Mouse (Mus musculus) T-helper 17 cell (primary cell): ENCODE measurements around the gene Prrt1.

Source experiments
- in situ Hi-C, 2 experiments: fragments of 300-600 bp; cut with MboI, MseI; formaldehyde crosslinking; loops; 1 replicate in 1 of 2; 2 replicates in 1 of 2; pipeline ENCODE4 v1.15.1; 2025; ENCODE audit warnings: high pct_unique_total_duplicates in 2 of 2

The Prrt1 gene

DNA sequence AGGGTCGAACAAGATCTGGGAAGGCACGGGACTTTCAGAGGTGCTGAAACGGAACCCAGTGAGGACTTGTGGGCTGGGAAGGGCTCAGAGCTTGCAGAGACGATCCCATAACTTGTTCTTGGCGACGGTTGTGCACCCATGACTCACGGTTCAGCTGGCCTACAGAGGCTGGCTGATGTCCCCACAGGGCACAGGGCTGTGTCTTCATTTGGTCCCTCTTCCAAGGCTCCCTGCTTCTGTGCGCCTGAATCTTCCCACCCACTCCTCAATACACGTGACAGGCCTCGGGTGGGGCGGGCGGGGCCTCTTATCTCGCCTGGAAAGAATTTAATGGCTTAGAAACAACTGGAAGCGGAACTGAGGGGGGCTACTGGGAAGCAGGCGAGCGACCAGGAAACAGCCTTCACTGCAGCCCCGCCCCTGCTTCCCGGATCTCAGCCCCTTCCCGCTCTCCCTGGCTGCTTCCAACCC, 31.8 kb downstream of the Prrt1 start:
- in situ Hi-C loops, result no loop called here

DNA sequence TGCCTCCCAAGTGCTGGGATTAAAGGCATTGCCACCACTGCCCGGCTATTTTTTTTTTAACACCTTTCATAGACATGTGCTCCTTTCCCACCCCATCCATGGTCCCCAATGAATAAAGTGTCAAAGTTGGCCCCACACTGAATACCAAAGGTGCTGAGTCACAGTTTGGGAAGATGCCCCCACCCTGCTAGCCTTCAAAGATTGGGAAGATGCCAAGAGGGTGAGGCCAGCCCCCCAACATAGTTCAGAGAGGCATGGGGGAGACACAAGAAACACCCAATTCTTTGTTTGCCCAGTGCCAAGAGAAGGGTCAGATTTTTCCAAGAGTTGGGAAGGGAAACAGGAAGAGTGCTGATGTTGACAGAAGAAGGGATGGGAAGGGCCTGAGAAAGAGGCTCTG, 33.1 kb downstream of the Prrt1 start:
- in situ Hi-C loops, result no loop called here

DNA sequence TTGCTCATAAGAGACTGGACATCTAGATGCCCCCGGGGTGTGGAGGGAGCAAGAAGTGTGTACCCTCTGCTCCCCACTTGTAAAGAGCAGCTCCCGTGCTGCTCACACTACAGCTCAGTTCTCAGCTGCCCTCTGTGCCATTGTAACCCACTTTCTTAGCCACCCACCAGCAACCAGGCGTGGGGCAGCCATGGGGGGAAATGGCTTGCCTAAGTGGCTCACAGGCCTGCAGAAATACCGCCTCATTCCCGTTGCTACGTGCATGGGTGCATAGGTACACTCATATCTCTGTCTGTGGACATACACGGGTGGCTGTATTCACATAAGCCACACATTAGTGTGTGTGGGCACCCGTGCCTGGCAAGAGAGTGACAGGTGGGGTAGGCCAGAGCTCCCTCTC, 33.6 kb downstream of the Prrt1 start:
- in situ Hi-C loops, result no loop called here

DNA sequence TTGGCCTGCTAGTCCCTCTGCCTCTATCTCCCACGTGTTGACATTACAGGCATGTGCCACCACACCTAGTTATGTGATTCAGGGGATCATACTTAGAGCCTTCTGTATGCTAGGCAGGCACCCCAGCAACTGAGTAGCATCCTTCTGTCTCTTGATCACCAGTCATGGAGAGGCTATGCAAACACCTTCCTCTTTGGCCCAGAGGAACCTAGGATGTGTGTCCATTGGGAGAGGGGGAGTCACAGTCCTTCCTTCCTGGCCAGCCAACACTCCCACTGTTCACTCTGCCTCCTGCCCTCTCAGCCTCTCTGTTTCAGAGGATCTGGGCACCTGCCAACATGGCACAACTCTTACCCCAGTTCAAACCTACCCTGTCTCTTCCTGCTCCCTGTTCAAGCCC, 34.2 kb downstream of the Prrt1 start:
- in situ Hi-C loops, result no loop called here

DNA sequence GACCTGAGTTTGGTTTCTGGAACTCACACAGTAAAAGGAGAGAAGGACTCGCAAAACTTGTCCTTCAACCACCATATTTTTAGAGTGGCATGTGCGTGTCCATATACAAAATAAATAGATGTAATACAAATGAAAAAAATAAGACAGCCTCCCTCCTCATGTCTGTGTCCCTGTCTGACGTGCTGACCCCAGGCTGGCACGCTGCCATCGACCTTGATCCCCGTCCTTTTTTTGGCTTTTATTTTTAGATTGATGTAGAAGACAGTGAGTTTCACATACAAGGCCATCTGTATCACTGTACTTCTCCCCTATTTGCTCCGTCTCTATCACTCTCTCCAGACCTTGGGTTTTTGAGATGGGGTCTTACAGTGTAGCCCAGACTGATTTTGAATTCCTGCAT, 35.1 kb downstream of the Prrt1 start:
- in situ Hi-C loops, result no loop called here

DNA sequence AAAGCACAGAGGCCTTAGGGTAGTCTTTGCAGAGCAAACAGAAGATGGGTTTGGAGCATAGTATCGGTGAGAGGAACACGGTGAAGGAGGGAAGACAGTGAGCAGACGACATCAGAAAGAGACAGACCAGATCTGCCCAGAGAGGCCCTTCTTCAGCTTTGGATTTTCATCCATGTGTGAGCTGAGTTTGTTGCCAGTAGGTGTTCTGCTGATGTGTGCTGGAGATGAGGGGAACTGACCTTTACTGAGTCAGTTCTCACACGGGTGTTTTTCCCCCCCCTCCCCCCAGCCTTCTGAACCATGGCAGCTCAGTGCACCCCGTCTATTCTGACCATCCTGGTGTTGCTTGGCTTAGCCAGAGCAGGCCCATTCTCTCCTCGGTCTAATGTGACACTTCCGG, 40.9 kb downstream of the Prrt1 start, which contains the start of gene Tnxb:
Gene Tnxb (plus strand): TSS at position 301 of the 400 bp plus-strand sequence.
- in situ Hi-C loops, result loop anchor here in 1 of 2 experiments (10.0 kb wide), 1 partner anchor 65 kb away; no protein-coding TSS in a partner anchor

DNA sequence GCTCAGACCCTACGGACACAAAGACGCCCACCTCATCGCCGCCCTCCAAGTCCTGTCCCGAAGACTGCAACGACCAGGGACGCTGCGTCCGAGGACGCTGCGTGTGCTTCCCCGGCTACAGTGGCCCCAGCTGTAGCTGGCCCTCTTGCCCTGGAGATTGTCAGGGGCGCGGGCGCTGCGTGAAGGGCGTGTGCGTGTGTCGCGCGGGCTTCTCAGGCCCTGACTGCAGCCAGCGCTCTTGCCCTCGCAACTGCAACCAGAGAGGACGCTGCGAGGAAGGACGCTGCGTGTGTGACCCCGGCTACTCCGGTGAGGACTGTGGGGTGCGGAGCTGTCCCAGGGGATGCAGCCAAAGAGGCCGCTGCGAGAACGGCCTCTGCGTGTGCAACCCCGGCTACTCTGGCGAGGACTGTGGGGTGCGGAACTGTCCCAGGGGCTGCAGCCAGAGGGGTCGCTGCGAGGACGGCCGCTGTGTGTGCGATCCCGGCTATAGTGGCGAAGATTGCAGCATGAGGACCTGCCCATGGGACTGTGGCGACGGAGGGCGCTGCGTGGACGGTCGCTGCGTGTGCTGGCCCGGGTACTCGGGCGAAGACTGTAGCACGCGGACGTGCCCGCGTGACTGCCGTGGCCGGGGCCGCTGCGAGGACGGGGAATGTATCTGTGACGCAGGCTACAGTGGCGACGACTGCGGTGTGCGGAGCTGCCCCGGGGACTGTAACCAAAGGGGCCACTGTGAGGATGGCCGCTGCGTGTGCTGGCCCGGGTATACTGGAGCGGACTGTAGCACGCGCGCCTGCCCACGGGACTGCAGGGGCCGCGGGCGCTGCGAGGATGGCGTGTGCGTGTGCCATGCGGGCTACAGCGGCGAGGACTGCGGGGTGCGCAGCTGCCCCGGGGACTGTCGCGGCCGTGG, 42.1 kb downstream of the Prrt1 start:
- in situ Hi-C loops, result loop anchor here in 1 of 2 experiments (10.0 kb wide), 1 partner anchor 63 kb away; no protein-coding TSS in a partner anchor

DNA sequence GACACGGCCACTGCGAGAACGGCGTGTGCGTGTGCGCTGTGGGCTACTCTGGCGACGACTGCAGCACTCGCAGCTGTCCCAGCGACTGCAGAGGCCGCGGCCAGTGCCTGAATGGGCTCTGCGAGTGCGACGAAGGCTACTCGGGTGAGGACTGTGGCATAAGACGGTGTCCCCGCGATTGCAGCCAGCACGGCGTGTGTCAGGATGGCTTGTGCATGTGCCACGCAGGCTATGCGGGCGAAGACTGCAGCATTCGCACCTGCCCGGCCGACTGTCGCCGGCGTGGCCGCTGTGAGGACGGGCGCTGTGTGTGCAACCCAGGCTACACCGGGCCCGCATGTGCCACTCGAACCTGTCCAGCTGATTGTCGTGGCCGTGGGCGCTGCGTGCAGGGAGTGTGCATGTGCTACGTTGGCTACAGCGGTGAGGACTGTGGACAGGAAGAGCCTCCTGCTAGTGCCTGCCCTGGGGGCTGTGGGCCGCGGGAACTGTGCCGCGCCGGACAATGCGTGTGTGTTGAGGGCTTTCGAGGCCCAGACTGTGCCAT, 43.0 kb downstream of the Prrt1 start:
- in situ Hi-C loops, result loop anchor here in 1 of 2 experiments (10.0 kb wide), 1 partner anchor 62 kb away; no protein-coding TSS in a partner anchor

DNA sequence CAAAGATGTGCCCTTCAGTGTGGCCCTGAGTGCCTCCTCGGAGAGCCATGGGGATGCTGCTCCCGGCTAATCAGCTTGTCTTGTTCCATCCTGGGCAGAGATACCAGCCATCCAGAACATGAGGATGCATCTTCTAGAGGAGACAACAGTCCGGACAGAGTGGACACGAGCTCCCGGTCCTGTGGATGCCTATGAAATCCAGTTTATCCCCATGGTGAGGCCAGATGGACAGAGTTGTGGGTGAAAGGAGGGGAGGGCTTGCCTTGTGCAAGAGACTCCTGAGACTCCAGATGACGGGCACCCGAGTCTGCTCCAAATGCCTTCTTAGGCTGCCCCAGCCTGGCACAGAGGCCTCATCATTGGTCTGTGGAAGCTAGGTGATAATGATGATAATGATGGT, 43.8 kb downstream of the Prrt1 start:
- in situ Hi-C loops, result loop anchor here in 1 of 2 experiments (10.0 kb wide), 1 partner anchor 62 kb away; no protein-coding TSS in a partner anchor

DNA sequence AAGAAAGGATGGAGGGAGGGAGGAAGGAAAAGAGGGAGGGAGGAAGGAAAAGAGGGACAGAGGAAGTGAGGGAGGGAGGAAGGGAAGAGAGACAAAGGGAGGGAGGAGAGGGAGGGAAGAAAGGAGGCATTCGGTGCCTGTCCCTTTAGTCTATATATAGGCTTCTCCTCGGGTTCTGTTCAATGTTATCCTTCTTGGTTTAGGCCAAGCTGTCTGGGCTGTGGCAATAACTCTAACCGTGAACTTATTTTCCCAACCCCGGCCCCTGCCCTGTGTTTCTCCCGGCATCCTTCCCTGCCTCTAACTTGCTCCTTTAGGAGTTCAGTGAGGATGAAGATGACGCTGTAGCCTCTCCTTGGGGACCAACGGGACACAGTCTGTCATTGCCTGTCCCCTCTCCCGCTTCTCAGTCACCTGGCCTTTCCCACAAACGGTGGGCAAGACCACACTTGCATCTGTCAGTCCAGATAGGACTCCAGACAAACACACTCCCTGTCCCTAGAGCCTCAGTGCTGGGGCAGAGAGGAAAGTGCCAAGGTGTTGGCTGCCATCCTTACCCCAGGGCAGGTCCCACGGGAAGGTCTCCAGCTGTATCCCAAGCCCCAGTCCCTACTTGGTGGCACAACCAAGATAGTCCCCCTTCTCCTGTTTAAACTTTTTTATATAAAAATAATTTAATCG, 45.3 kb downstream of the Prrt1 start:
- in situ Hi-C loops, result loop anchor here in 1 of 2 experiments (10.0 kb wide), 1 partner anchor 60 kb away; no protein-coding TSS in a partner anchor

DNA sequence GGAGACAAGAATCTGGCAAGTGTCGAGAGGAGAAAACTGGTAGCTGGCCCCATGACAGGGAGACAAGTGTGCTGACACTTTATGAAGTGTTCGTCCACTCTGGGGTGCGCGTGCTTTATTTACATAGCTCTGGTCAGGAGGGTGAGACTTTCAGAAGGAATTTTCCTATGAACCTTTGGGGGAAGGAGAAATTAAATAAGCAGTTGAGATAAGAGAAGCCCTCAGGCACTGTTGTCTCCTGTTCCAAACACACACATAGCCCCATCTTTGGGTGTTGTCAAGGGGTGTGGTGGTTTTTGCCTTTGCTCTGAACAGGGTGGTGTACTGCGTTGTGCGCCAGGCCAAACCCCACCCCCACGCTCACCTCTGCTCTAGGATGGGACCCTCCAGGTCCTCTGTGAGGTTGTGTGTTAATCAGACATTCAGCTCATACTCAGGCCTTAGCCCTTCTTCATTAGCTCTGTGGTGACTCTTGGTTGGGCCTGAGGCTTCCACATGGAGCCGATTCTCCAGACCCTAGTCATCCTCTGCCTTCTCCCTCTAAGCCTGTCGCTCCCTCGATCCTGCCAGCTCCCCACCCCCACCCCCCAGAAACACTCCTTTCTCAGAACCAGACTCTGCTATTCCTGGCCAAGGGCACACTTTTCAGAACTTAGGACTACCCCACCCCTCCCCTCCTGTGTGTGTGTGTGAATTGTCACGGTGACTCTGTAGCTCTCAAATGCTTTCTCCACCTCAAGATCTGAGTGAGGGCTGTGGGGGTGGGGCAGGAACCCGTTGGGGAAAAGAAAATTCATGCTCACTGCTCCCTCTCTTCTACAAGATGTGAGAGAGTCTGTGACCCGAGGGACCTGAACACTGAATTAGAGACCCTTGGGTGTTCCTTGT, 46.1 kb downstream of the Prrt1 start:
- in situ Hi-C loops, result loop anchor here in 1 of 2 experiments (10.0 kb wide), 1 partner anchor 59 kb away; no protein-coding TSS in a partner anchor

DNA sequence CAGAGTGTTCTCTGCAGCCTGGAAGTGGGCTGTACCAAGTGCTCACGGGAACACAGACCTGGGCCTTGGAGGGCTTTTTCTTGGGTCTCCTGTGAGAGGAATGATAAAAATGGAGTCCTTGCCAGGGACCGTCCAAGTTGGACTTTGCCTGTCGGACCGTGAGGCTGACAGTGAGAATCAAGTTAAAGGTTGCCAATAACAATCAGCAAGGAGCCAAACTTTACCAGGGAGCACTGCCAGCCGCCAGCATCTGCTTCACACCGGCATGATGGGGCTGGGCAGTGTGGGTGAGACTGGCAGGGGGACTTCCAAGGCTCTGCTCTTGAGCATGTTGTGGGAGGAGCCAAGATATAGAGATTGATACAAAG, 46.7 kb downstream of the Prrt1 start:
- in situ Hi-C loops, result loop anchor here in 1 of 2 experiments (10.0 kb wide), 1 partner anchor 59 kb away; no protein-coding TSS in a partner anchor

DNA sequence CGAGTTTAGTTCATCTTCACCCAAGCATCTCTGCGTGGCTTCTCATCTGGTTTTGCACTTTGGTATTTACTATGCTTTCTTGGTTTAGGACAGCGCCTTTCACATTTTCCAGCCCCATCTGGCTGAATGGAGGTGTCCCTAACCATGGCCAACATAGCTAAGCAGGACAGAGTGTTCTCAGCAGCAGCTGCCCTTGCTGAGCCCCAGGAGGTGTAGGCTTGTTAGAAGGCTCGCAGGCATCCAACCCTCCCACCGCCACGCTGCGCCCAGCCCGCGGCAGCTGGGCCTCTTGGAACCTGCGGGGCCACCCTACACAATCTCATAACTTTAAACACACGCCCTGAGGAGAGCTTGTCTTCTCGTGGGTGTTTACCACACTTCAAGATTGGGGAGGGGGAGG, 47.3 kb downstream of the Prrt1 start:
- in situ Hi-C loops, result loop anchor here in 1 of 2 experiments (10.0 kb wide), 1 partner anchor 58 kb away; no protein-coding TSS in a partner anchor

DNA sequence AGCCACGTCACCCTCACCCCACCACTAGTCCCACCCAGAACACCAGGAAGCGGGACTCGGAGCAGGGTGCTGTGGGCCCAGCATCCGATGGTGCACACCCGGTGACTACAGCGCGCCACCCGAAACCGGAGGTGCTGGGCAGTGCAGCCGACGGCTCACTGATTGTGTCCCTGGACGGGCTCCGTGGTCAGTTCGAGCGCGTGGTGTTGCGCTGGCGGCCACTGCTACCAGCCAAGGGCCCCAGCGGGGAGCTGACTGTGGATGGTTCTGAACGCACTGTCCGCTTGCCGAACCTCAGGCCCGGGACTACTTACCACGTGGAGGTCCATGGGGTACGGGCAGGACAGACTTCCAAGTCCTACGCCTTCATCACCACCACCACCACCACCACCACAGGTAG, 50.9 kb downstream of the Prrt1 start:
- in situ Hi-C loops, result no loop called here

DNA sequence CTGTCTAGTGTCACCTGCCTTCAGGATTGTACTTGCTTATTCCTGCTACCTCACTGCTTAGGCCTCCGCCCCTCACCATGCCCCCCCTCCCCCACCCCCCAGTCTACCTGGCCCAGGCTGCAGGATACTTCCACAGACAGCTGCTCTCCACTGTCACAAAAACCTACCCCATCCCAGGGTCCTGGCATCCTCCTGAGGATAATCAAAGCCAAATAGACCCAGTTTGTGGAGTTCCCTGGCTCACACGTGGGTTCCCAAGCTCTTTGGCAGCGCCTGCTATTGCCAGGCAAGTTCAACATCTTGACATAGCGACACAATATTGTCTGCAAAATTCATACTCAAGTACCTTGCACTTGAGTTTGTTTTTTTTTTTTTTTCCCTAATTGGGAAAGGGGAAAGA, 51.3 kb downstream of the Prrt1 start:
- in situ Hi-C loops, result no loop called here

DNA sequence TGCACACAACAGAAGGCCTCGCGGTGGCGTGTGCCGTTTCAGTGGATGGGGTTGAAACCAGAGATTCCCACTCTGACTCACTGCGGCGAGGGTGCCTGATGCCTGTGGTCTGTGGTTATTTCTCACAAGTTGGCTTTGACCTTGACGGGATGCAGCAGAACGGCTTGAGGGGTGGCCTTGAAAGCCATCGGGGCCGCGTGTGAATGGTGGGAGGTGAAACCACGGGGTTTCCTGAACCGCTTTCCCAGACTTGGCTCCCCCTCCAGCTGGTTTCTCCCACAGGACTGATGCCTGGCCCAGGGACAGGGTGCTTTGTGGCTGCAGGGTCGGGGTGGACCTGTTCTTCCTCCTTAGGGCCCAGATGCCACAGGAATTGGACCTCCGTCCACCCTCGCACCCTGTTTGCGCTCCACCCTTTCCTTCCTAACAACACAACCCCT, 51.8 kb downstream of the Prrt1 start:
- in situ Hi-C loops, result no loop called here

DNA sequence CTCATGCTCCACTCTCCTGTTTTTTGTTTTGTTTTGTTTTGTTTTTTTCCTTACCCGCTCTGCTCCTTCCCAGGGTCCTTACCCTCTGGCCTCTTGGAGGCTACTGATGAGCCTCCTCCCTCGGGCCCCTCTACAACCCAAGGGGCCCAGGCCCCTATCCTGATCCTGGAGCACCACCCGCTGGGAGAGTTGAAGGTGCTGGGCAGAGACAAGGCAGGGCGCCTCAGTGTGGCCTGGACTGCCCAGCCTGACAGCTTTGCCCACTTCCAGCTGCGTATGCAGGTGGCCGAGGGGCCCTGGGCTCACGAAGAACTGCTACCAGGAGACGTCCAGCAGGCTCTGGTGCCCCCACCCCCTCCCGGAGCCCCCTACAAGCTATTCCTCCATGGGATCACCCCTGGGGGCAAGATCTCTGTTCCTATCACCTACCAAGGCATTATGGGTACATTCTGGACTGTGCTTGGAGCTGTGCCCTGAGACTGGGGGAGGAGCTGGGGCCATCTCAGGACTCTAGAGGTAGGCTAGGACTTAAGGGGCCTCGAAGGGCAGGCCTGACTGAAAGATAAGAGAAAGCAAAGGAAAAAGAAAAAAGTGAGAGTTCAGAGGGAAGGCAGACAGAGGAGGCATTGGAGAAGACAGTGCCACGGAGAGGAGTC, 52.7 kb downstream of the Prrt1 start:
- in situ Hi-C loops, result no loop called here
